Mouse (Mus musculus): ENCODE results near the gene Mettl7a3. TPM values are rescaled to one million over a fixed set of nuclear protein-coding genes. Genes with fewer than 3 reads are reported as not detected.
"Not testable (repeated sequence)": the region's sequence is repeated elsewhere in the genome, so short reads cannot be mapped to it uniquely, and the experiment has no call there.

Gene Mettl7a3
- polyA plus RNA-seq, 1 experiment from 2014 or later, result 0.19 TPM

DNA sequence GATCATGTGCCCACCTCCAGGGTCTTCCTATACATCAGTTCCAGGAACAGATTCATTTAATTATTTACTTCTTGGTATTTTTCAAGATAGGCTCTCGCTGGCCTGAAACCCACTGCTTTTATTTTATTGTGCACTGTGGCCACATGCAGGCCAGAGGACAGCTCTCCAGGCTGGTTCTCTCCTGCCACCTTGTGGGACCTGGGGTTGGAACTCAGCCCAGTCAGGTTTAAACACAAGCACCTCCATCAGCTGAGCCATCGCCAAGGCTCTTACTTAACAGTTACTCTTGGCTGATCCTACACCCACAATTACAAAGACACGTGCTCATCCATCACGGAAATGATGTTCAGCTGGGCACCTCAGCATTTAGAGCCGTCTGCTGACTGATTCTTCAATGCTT is 13.6 kb upstream of the Mettl7a3 start:
- Histone ChIP-seq H3K9ac (ENCODE audit: low read depth, low read length) (no peak overlapping the region), H3K4me3 (ENCODE audit: low read depth, low read length) (no peak overlapping the region), H3K4me1 (replicated peaks; ENCODE audit: control insufficient read depth, insufficient read depth, low read length) (no peaks in the 10 kb centered on the region), H3K27ac (ENCODE audit: low read depth, low read length) (no peak overlapping the region), H3K9me3 (ENCODE audit: control insufficient read depth, low read length) (no peaks in the 10 kb centered on the region), H3K36me3 (ENCODE audit: control insufficient read depth, insufficient read depth, low read length) (no peaks in the 10 kb centered on the region), H3K4me2 (replicated peaks; ENCODE audit: low read depth, low read length) (no peak overlapping the region), H3K27me3 (ENCODE audit: control insufficient read depth, insufficient read depth, low read length) (no peaks in the 10 kb centered on the region)
- ATAC-seq (ENCODE audit: low FRiP score) (no peak), DNase-seq (ENCODE audit: low spot score) (no peak)
- 62% methylated on average over 5 of the region's 5 CpGs for WGBS

DNA sequence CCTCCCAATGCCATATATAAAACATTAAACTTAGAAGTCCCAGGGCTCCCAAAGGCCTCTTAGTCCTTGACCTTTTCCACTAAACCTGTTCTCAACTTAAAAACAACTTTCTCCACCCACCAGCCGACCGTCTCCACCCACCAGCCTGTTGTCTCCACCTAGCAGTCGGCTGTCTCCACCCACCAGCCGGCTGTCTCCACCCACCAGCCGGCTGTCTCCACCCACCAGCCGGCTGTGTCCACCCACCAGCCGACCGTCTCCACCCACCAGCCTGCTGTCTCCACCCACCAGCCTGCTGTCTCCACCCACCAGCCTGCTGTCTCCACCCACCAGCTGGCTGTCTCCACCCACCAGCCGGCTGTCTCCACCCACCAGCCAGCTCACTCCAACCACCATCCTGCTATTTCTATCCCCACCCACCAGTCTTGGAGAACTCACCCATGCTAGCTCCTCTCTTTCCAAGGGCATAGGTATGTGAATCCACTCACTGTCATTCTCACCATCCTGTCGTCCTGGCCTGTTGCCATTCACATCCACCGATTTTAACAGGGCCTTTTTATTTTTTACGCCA is 10.6 kb upstream of the Mettl7a3 start:
- DNase-seq (ENCODE audit: low spot score) (no peak), ATAC-seq (ENCODE audit: low FRiP score) (no peak)
- Histone ChIP-seq H3K9ac (ENCODE audit: low read depth, low read length) (no peak overlapping the region), H3K4me1 (replicated peaks; ENCODE audit: control insufficient read depth, insufficient read depth, low read length) (no peaks in the 10 kb centered on the region), H3K36me3 (ENCODE audit: control insufficient read depth, insufficient read depth, low read length) (no peaks in the 10 kb centered on the region), H3K4me2 (replicated peaks; ENCODE audit: low read depth, low read length) (no peak overlapping the region), H3K27me3 (ENCODE audit: control insufficient read depth, insufficient read depth, low read length) (no peaks in the 10 kb centered on the region), H3K4me3 (ENCODE audit: low read depth, low read length) (no peak overlapping the region), H3K27ac (ENCODE audit: low read depth, low read length) (no peak overlapping the region), H3K9me3 (ENCODE audit: control insufficient read depth, low read length) (no peaks in the 10 kb centered on the region)
- 87% methylated on average over 12 of the region's 12 CpGs for WGBS

DNA sequence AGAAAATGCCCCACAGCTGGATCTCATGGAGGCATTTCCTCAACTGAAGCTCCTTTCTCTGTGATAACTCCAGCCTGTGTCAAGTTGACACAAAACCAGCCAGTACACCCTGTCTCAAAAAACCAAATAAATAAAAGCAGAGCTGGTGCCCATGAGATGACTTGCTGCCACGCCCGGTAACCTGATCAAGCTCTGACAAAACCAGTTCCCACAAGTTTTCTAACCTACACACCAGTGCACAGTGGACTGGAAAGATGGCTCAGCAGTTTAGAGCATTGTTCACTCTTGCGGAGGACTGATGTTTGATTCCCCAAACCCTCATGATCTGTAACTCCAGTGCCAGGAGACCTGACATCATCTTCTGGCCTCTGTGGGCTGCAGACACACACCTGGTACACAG is 9.5 kb upstream of the Mettl7a3 start:
- Histone ChIP-seq H3K9me3 (ENCODE audit: control insufficient read depth, low read length) (no peaks in the 10 kb centered on the region), H3K27ac (ENCODE audit: low read depth, low read length) (no peak overlapping the region), H3K27me3 (ENCODE audit: control insufficient read depth, insufficient read depth, low read length) (no peaks in the 10 kb centered on the region), H3K4me1 (replicated peaks; ENCODE audit: control insufficient read depth, insufficient read depth, low read length) (no peaks in the 10 kb centered on the region), H3K4me2 (replicated peaks; ENCODE audit: low read depth, low read length) (no peak overlapping the region), H3K36me3 (ENCODE audit: control insufficient read depth, insufficient read depth, low read length) (no peaks in the 10 kb centered on the region), H3K4me3 (ENCODE audit: low read depth, low read length) (no peak overlapping the region), H3K9ac (ENCODE audit: low read depth, low read length) (no peak overlapping the region)
- WGBS, result 95% methylated on average over 3 of the region's 3 CpGs
- ATAC-seq (ENCODE audit: low FRiP score), result no peak
- DNase-seq (ENCODE audit: low spot score), result no peak

DNA sequence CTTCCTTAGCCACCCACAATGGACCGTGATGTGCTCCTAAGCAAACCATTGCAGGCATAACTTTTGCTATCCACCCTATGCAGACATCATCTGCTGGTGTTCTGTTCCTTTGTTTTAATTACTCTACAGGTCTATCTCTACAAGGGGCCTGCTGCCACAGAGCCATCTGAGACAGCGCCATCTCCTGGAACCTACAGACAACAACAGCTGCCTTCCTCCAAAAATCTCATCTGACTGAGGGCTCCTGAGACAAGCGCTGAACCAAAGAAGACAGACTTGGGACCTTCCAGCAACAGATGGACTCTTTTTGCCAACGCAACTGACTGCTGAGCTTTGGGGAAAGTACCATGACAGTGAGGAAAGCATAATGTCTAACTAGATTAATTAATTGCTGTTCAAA is 6.6 kb upstream of the Mettl7a3 start:
- not testable (repeated sequence) for H3K36me3 ChIP-seq (ENCODE audit: control insufficient read depth, insufficient read depth, low read length); H3K27ac ChIP-seq (ENCODE audit: low read depth, low read length); H3K9ac ChIP-seq (ENCODE audit: low read depth, low read length); H3K4me1 ChIP-seq (replicated peaks; ENCODE audit: control insufficient read depth, insufficient read depth, low read length); DNase-seq (ENCODE audit: low spot score); H3K4me3 ChIP-seq (ENCODE audit: low read depth, low read length); H3K4me2 ChIP-seq (replicated peaks; ENCODE audit: low read depth, low read length); H3K9me3 ChIP-seq (ENCODE audit: control insufficient read depth, low read length); H3K27me3 ChIP-seq (ENCODE audit: control insufficient read depth, insufficient read depth, low read length); ATAC-seq (ENCODE audit: low FRiP score)
- 63% methylated on average over 3 of the region's 4 CpGs for WGBS

DNA sequence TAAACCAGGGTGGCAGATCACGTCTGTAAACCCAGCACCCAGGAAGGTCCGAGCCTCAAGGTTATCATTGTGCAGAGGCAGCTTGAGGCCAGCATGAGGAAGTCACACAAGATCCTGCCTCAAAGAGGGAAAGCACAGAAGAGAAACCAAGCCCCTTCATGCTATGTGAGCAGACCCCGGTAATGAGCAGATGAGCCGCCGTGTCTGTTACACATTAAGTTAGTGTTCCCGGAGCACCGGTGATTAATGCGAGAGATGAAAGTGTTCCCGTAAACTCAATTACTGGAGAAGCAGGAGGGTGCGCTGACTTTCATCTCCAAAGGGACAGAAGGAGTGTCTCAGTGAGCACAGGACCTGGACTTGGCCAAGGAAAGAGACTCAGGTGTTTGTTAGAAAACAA is 5.4 kb upstream of the Mettl7a3 start:
- H3K4me3 ChIP-seq (ENCODE audit: low read depth, low read length); H3K4me1 ChIP-seq (replicated peaks; ENCODE audit: control insufficient read depth, insufficient read depth, low read length); H3K36me3 ChIP-seq (ENCODE audit: control insufficient read depth, insufficient read depth, low read length); ATAC-seq (ENCODE audit: low FRiP score); H3K4me2 ChIP-seq (replicated peaks; ENCODE audit: low read depth, low read length); H3K27me3 ChIP-seq (ENCODE audit: control insufficient read depth, insufficient read depth, low read length); H3K27ac ChIP-seq (ENCODE audit: low read depth, low read length); H3K9ac ChIP-seq (ENCODE audit: low read depth, low read length); DNase-seq (ENCODE audit: low spot score); H3K9me3 ChIP-seq (ENCODE audit: control insufficient read depth, low read length): not testable (repeated sequence)
- WGBS, result 72% methylated on average over 9 of the region's 10 CpGs

DNA sequence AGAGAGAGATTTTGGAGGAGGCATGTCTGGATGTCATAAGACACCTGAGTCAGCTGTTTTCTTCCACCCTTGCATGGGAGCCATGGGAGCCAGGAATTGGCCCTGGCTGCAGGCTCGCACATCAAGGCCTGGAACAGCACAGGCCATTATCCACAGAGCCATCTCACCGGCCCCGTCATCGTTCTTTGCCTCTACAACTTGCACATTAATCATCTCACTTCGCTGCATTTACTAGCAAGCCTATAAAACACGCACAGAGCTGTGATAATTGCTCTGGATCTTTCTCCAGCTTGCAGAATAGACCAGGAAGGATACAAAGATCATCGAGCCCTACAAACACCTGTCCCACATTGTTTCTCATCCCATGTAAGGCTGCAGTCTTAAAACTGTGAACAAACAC is 4.0 kb upstream of the Mettl7a3 start:
- Histone ChIP-seq H3K27ac (ENCODE audit: low read depth, low read length) (no peak overlapping the region), H3K9me3 (ENCODE audit: control insufficient read depth, low read length) (no peaks in the 10 kb centered on the region), H3K4me3 (ENCODE audit: low read depth, low read length) (no peak overlapping the region), H3K4me1 (replicated peaks; ENCODE audit: control insufficient read depth, insufficient read depth, low read length) (no peaks in the 10 kb centered on the region), H3K9ac (ENCODE audit: low read depth, low read length) (no peak overlapping the region), H3K27me3 (ENCODE audit: control insufficient read depth, insufficient read depth, low read length) (no peaks in the 10 kb centered on the region), H3K4me2 (replicated peaks; ENCODE audit: low read depth, low read length) (no peak overlapping the region), H3K36me3 (ENCODE audit: control insufficient read depth, insufficient read depth, low read length) (no peaks in the 10 kb centered on the region)
- ATAC-seq (ENCODE audit: low FRiP score) (no peak), DNase-seq (ENCODE audit: low spot score) (no peak)
- 78% methylated on average over 7 of the region's 7 CpGs for WGBS

DNA sequence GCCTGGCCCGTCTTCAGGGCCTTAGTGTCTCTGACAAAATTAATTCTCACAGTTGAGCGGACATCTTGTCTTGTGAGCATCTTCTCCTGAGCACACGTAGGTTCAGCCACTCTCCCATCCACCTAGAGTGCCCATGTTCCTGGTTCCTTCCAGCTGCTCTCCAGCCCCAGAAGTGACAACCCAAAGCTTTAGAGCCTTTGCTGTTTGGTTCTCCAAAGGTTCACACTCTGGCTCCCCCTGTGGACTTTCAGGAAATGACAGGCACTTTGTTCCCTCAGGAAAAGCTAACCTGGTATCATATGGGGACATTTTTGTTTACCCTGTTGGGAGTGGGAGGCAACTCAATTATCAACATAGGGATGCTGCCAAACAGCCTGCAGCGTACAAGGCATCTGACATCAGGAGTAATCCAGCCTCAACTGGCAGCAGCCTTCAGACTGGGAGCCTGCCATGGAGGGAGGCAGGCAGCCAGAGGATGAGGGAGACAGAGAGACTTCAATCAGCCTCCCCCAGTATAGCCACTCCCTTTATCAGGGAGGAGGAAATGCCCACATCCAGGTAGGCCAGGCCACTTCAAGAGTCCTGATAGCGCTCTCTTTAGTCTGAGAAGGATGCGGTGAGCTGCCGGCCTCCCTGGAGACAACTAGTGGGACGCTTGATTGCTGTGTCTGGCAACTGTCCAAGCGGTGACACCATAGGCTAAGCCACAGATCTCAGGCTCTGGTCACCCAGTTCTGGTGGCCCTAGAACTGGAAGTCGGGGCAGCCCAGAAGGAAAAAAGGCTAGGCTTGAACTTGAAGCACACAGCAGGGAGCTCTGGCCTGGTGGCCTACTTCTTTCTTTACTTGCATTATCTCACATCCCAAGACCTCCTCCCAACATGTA is 2.4 kb upstream of the Mettl7a3 start:
- not testable (repeated sequence) for H3K4me3 ChIP-seq (ENCODE audit: low read depth, low read length); H3K27ac ChIP-seq (ENCODE audit: low read depth, low read length); H3K36me3 ChIP-seq (ENCODE audit: control insufficient read depth, insufficient read depth, low read length); H3K9me3 ChIP-seq (ENCODE audit: control insufficient read depth, low read length); DNase-seq (ENCODE audit: low spot score); H3K4me2 ChIP-seq (replicated peaks; ENCODE audit: low read depth, low read length); ATAC-seq (ENCODE audit: low FRiP score); H3K9ac ChIP-seq (ENCODE audit: low read depth, low read length); H3K27me3 ChIP-seq (ENCODE audit: control insufficient read depth, insufficient read depth, low read length); H3K4me1 ChIP-seq (replicated peaks; ENCODE audit: control insufficient read depth, insufficient read depth, low read length)
- 32% methylated on average over 2 of the region's 10 CpGs for WGBS

DNA sequence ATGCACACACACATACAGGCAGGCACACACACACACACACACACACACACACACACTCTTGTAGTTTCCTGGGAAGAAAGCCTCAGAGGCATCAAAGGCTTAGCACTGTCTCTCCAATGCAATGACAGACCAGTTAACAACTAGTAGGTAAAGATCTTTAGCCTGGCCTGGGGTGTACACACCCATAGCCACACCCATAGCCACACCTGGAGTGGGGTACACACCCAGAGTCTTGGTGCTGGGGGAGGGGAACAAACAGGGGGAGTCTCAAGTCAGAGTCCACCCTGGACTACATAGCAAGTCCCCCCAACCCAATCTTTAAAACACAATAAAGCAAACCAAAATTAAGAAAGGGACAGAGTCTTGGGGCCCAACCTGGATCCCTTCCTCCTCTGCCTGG is 2.6 kb downstream of the Mettl7a3 start:
- not testable (repeated sequence) for ATAC-seq (ENCODE audit: low FRiP score); H3K9ac ChIP-seq (ENCODE audit: low read depth, low read length); H3K36me3 ChIP-seq (ENCODE audit: control insufficient read depth, insufficient read depth, low read length); H3K27ac ChIP-seq (ENCODE audit: low read depth, low read length); DNase-seq (ENCODE audit: low spot score); H3K4me2 ChIP-seq (replicated peaks; ENCODE audit: low read depth, low read length); H3K27me3 ChIP-seq (ENCODE audit: control insufficient read depth, insufficient read depth, low read length); H3K4me3 ChIP-seq (ENCODE audit: low read depth, low read length); H3K9me3 ChIP-seq (ENCODE audit: control insufficient read depth, low read length); H3K4me1 ChIP-seq (replicated peaks; ENCODE audit: control insufficient read depth, insufficient read depth, low read length)

DNA sequence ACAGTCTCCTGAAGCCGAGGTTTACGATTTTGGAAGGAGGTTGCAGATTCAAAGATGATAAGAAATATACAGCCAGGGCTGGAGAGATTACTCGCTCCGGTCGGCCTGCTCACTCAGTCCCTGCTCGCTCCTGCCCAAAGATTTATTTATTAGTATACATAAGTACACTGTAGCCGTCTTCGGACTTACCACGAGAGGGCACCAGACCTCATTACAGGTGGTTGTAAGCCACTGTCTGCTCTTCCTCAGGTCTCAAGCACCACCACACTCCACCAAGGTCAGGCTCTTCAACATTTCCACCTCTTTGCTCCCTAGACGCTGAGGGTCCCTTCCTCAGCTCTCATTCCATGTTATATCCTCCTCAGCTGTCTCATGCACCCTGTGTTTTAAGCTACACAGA is 3.1 kb downstream of the Mettl7a3 start:
- H3K9ac ChIP-seq (ENCODE audit: low read depth, low read length); H3K36me3 ChIP-seq (ENCODE audit: control insufficient read depth, insufficient read depth, low read length); H3K4me1 ChIP-seq (replicated peaks; ENCODE audit: control insufficient read depth, insufficient read depth, low read length); H3K4me2 ChIP-seq (replicated peaks; ENCODE audit: low read depth, low read length); H3K27ac ChIP-seq (ENCODE audit: low read depth, low read length); ATAC-seq (ENCODE audit: low FRiP score); H3K27me3 ChIP-seq (ENCODE audit: control insufficient read depth, insufficient read depth, low read length); H3K4me3 ChIP-seq (ENCODE audit: low read depth, low read length); H3K9me3 ChIP-seq (ENCODE audit: control insufficient read depth, low read length): not testable (repeated sequence)
- peak; percentile 52 for DNase-seq (ENCODE audit: low spot score)
- 47% methylated on average over 10 of the region's 10 CpGs for WGBS

All from hindbrain, embryonic 11.5 days (tissue).